Mouse (Mus musculus) mesoderm, embryonic 11.5 days (tissue): Measurements from ENCODE around the gene Ces2f.
"Not testable (repeated sequence)": the region's sequence is repeated elsewhere in the genome, so short reads cannot be mapped to it uniquely, and the experiment has no call there.

Experiments used
- DNase-seq: peaks from one replicate; pipeline ENCODE4 v3.0.0-alpha.2; 2012; ENCODE audit warnings: low read depth, low spot score

Ces2f gene

GRCm38 (mm10) chr8:104947056-104947455 is at the start of gene Ces2f:
Gene Ces2f (plus strand): TSS chr8:104947356.
- DNase-seq = no peak

DNA sequence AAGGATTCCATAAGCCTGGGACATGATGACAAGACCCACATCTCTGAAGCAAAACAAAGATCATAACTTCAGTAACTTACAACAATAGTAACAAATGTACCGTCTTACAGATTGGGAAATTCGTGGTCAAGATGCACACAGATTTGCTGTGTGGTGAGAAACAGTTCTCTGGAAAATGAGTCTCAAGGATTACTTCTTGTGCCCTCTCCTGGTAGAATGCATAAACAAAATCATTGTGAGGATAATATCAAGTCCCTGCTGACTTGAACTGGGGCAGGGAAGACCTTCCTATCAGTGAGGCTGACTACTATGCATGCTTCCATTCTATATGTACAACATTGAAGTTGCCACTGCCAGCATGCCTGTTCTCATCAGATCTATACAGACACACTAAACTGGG is 45.4 kb upstream of the Ces2f start:
- no peak for DNase-seq

DNA sequence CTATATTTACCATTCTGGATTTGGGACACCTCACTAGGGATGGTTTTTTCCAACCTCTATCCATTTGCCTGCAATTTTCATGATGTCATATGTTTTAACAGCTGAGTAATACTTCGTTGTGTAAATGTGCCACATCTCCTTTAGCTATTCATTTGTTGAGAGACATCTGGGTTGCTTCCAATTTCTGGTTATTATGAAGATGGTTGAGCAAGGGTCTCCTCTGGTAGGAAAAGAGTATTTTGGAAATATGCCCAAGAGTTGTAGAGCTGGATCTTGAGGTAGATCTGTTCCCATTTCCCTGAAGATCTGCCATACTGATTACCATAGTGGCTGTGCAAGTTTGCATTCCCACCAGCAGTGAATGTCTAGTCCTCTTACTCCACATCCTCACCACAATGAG is 40.0 kb upstream of the Ces2f start:
- no peak for DNase-seq

DNA sequence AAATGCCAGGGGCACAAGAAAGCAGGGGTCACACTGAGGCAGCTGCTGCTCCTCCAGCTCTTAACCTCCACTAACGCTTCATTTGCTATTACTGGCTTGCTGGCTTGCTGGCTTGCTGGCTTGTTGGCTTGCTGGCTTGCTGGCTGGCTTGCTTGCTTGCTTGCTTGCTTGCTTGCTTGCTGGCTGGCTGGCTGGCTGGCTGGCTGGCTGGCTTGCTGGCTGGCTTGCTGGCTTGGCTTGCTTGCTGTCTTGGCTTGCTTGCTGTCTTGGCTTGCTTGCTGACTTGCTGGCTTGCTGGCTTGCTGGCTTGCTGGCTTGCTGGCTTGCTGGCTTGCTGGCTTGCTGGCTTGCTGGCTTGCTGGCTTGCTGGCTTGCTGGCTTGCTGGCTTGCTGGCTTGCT is 38.1 kb upstream of the Ces2f start:
- not testable (repeated sequence) for DNase-seq

DNA sequence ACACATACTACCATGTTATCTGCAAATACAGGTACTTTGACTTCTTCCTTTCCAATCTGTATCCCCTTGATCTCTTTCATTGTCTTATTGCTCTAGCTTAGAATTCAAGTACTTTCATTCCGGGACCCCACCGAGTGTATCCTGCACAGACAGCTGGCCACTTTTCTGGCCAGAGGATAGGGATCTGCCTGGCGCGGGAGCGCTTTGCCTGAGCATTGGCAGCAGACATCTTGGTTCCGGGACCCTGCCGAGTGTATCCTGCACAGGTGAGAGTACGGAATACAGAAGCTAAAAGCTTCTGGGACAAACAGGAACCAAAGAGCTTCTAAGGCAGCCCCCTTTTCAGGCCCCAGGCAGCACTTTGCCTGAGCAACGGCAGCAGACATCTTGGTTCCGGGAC is 37.5 kb upstream of the Ces2f start:
- DNase-seq = not testable (repeated sequence)

GRCm38 (mm10) chr8:104925972-104926596 is 21.1 kb upstream of the Ces2f start, which contains the start of gene Ces2e:
Gene Ces2e (plus strand): TSS chr8:104926260.
- DNase-seq = no peak

- no peak for DNase-seq
Observed at GRCm38 (mm10) chr8:104927301-104927700, 19.9 kb upstream of the Ces2f start.

GRCm38 (mm10) chr8:104944665-104945064 is 2.5 kb upstream of the Ces2f start:
- DNase-seq = no peak

GRCm38 (mm10) chr8:104949031-104949430 is 1.9 kb downstream of the Ces2f start:
- DNase-seq = no peak

GRCm38 (mm10) chr8:104961537-104961961 is 14.4 kb downstream of the Ces2f start, which contains the start of gene Ces2g:
Gene Ces2g (plus strand): TSS chr8:104961718.
- DNase-seq = no peak

GRCm38 (mm10) chr8:104962229-104962901 is 15.2 kb downstream of the Ces2f start:
- DNase-seq = no peak

DNA sequence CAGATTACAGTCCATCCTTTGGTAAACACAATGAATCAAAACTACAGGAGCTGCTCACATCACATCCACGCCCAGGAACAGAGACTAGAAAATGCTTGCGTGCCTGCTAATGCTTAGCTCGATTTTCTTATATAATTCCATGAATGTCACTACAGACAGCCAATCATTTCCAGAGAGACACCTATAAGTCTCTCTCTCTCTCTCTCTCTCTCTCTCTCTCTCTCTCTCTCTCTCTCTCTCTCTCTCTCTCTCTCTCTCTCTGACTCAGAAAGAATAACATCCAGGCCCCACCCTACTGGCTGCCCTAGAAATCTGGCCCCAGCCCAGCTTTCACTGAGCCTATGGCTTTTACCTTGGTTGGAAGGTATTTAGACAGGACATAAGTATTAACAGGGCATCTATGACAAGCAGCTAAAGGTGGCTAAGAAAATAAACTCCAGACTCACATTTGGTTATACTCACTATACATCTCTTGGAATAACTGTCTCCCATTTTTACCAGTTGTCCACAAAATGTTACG is 16.3 kb downstream of the Ces2f start:
- no peak for DNase-seq

DNA sequence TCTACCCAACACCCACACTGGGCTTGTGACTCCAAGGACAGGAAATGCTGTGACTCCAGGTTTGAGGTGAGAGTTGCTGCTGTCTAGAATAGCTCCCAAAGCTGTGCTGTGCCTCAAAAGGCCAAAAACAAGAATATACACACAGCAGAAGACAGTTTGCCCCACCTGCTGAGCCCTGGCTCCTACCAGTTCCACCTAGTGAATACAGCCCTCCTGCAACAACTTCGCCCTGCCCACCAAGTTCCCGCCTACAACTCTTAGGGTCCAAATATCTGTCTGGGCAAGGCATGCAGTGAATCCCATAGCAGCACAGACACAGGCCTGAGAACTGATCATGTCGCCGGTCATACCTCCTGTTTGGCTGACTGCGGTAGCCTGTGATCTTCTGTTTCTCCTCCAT is 37.0 kb downstream of the Ces2f start:
- DNase-seq = no peak

- no peak for DNase-seq
Observed at GRCm38 (mm10) chr8:104984942-104985341, 37.8 kb downstream of the Ces2f start.

GRCm38 (mm10) chr8:104998191-104998590 is 51.0 kb downstream of the Ces2f start:
- DNase-seq = no peak

DNA sequence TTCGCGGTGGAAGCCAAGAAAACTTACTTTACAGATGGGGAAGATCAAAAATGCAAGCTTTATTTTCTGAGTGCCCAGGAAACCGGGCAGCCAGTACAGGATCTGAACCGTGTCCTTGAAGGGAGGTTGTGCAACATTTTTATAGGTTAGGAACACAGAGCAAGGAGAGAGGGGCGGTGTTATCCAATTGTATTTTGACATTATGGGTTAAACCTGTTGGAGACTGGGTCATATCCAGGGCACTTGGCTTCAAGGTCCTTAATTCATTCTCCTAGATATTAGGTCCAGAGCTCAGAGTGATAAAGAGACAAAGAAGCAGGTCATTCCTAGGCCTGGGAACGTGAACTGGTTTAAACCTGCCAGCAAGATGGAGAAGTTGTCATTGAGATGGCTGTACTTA is 52.0 kb downstream of the Ces2f start:
- no peak for DNase-seq

DNA sequence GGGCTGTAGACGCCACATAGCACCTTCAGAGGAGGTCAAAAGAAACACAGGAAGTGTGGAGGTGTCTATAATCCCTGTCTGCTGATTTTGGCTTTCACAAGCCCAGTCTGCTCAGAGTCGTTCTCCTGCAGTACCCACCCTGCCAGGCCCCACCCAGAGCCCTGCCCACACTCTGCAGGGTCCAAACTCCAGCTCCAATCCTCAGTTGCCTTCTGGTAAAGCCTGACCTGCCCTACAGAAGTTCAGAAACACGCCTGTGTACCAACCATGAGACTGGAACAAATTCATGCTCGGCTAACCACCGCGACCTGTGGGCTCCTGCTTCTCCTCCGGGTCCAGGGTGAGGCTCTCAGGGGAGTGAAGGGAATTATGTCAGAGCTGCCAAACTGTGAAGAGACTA is 53.4 kb downstream of the Ces2f start, which contains the start of gene Ces2h:
Ces2h (plus strand) TSS at position 268 of the 400 bp plus-strand sequence.
- no peak for DNase-seq
